Mouse (Mus musculus): ENCODE results near the gene Vamp5. TPM values are rescaled to one million over a fixed set of nuclear protein-coding genes. Genes with fewer than 3 reads are reported as not detected.
A peak's percentile ranks its signal among the peaks of the same experiment; 100 is the strongest.

The Vamp5 gene
- polyA plus RNA-seq, 1 experiment from 2014 or later = 15.8 TPM

DNA sequence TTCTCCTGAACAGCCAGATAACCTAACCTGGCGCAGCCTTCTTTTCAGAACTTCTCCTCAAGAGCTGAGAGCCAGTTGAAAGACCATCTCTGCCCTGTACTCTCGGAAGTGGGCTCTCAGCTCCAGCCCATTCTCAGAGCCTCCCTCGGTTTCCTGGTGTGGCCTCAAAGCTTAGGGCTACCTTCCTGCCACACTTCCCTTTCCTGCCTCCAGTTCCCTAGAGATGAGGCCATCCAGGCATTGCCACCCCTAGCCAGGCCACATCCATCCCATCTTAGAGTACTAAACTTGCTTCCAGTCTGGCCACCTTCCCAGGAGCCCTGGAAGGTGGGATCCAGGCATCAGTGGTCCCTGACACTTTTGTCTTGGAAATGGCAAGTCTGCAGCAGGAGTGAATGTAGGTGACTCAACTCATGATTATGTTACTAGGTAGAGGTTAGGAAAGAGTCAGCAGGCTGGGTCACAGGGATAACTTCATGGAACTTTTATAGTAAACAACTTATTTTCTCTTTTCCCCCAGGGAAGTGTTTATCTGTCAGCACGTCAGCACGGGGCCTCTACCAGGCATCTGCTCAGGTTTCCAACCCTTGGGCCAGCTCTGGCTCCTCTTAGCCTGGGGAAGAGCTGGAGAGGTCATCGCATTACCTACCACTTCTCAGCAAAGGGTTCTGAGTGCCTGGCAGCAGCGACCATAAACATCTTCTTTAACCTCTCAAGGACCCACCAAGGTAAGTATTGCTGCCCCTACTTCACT lies 714 bp downstream of the Vamp5 start:
- no peak for ATAC-seq (replicated peaks; ENCODE audit: insufficient number of reproducible peaks, low FRiP score, low TSS enrichment, low read depth)
- WGBS = 33% methylated on average over 7 of the region's 7 CpGs
- no peaks in the 10 kb centered on the region; the same call in 1 of the 2 replicates for H3K4me1 ChIP-seq (ENCODE audit: control insufficient read depth, insufficient read depth, low read length)
- DNase-seq (ENCODE audit: low spot score) = no peak
- peak overlapping the region; percentile 63 for H3K9ac ChIP-seq (replicated peaks; ENCODE audit: low read length)
- H3K27ac ChIP-seq (replicated peaks; ENCODE audit: low read depth, low read length) = peak overlapping the region; percentile 35; the same call in 1 of the 2 replicates
- no peaks in the 10 kb centered on the region for H3K36me3 ChIP-seq (replicated peaks; ENCODE audit: control insufficient read depth, insufficient read depth, low read depth, low read length)
- H3K9me3 ChIP-seq (replicated peaks; ENCODE audit: control insufficient read depth, low read length) = no peaks in the 10 kb centered on the region
- peaks cover 5% of the 10 kb centered on the region; the same call in 1 of the 2 replicates for H3K27me3 ChIP-seq (ENCODE audit: control insufficient read depth, insufficient read depth, low read length)
- peak overlapping the region; percentile 45 for H3K4me3 ChIP-seq (ENCODE audit: low read depth, low read length)
- H3K4me2 ChIP-seq (ENCODE audit: low read depth, low read length) = peak overlapping the region; percentile 84

DNA sequence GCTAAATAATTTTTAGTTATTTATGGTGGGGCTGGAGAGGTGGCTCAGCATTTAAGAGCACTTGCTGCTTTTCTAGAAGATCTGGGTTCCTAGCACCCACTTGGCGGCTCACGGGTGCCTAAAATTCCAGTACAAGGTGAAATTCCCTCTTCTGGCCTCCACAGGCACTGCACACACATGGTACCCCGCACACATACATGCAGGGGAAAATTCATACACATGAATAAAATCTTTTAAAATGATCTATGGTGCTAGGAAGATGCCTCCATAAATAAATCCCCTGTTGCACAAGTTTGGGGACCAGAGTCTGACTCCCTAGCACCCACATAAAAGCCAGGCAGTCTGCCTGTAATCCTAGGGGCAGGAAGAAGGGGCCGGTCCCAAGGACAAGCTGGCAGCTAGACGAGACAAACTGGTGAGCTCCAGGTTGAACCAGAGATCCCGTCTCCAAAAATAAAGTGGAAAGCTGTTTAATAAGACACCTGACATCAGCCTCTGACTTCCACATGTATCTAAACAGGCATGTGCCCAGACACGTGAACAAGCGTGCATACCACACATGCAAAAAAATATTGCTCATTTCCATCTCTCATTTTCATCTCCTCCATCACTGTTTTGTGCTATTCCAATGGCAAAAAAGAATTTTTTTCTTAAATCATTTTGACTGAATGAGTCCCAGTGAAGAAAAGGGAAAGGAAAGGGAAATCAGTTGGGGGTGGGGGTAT lies 1.6 kb downstream of the Vamp5 start:
- ATAC-seq (replicated peaks; ENCODE audit: insufficient number of reproducible peaks, low FRiP score, low TSS enrichment, low read depth) = no peak
- no peak overlapping the region for H3K27ac ChIP-seq (replicated peaks; ENCODE audit: low read depth, low read length)
- H3K36me3 ChIP-seq (replicated peaks; ENCODE audit: control insufficient read depth, insufficient read depth, low read depth, low read length) = no peaks in the 10 kb centered on the region
- H3K9ac ChIP-seq (replicated peaks; ENCODE audit: low read length) = no peak overlapping the region
- H3K9me3 ChIP-seq (replicated peaks; ENCODE audit: control insufficient read depth, low read length) = no peaks in the 10 kb centered on the region
- DNase-seq (ENCODE audit: low spot score) = no peak
- no peaks in the 10 kb centered on the region; the same call in 1 of the 2 replicates for H3K4me1 ChIP-seq (ENCODE audit: control insufficient read depth, insufficient read depth, low read length)
- H3K4me2 ChIP-seq (ENCODE audit: low read depth, low read length) = no peak overlapping the region
- H3K4me3 ChIP-seq (ENCODE audit: low read depth, low read length) = no peak overlapping the region
- 84% methylated on average over 8 of the region's 8 CpGs for WGBS
- H3K27me3 ChIP-seq (ENCODE audit: control insufficient read depth, insufficient read depth, low read length) = peaks cover 5% of the 10 kb centered on the region; the same call in 1 of the 2 replicates

DNA sequence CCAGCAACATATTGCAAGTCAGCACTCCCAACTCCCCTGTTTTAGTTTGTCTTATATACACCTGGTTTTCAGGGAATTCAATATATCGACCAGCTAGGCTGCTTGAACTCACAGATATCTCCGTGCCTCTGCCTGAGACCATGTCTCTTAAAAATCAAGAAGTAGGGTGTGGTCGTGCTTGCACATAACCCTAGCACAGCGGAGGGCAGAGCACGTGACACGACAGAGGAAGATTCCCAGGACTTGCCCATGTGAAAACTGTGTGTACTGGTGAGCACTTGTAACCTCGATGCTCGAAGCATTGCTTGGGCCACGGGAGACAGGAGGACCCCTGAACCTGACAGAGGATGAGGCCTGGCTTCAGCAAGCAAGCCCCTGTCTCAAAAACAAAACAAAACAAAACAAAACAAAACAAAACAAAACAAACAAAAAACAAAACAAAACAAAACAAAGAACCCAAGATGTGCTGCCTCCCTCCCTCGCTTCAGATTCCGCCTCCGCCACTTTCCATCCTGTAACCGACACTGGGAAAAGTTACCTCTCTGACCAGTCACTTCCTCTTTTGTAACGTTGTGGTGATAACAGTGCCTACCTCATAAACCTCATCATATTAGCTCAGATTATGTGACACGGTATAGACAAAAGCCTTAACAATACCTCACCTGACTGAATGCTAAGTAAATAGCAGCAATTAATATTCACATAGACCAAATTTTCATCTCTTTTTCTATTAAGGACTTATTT lies 5.3 kb downstream of the Vamp5 start:
- Histone ChIP-seq H3K9ac (replicated peaks; ENCODE audit: low read length) (no peak overlapping the region), H3K36me3 (replicated peaks; ENCODE audit: control insufficient read depth, insufficient read depth, low read depth, low read length) (no peaks in the 10 kb centered on the region), H3K9me3 (replicated peaks; ENCODE audit: control insufficient read depth, low read length) (no peaks in the 10 kb centered on the region), H3K4me2 (ENCODE audit: low read depth, low read length) (no peak overlapping the region), H3K27me3 (ENCODE audit: control insufficient read depth, insufficient read depth, low read length) (peaks cover 2% of the 10 kb centered on the region; the same call in 1 of the 2 replicates), H3K4me1 (ENCODE audit: control insufficient read depth, insufficient read depth, low read length) (no peaks in the 10 kb centered on the region), H3K27ac (replicated peaks; ENCODE audit: low read depth, low read length) (no peak overlapping the region), H3K4me3 (ENCODE audit: low read depth, low read length) (no peak overlapping the region)
- WGBS = 78% methylated on average over 15 of the region's 15 CpGs
- no peak for ATAC-seq (replicated peaks; ENCODE audit: insufficient number of reproducible peaks, low FRiP score, low TSS enrichment, low read depth)
- no peak for DNase-seq (ENCODE audit: low spot score)

DNA sequence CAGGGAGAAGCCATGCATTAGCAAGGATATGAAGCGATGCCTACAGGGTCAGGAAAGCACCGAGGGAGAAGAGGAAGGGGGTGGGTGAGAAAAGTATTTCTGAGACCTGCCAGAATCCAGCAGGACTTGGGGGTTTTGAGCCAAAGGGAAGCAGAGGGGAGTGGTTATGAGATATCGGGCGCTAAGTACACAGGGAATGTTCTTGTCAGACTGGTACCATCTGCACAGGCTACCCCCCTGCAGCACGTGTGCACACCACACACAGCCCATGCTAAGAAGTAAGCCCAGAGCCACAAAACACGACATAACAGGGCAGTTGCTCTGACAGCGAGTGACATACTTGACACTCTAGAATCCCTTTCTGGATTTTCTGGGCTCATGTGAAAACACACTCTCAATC lies 6.1 kb downstream of the Vamp5 start:
- WGBS = 71% methylated on average over 7 of the region's 7 CpGs
- no peak for DNase-seq (ENCODE audit: low spot score)

DNA sequence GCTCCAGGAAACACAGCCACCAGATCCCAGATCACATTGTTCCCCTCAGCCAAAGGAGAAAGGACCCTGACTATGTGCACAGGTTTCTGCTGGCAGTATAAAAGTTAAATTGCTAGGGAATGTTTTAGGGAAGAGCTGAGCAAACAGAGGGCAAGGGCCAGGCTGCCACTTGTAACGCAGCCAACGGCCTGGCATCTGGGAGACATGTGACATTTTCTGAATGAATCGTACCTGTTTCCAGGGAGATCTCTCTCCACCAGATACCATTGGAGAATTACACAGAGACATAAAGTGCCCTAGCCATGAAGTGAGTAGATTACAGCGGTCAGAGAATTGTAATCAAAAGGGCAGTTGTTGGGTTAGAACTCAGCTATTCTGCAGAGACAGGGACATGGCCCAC lies 7.1 kb downstream of the Vamp5 start:
- WGBS = 86% methylated on average over 4 of the region's 4 CpGs
- H3K9ac ChIP-seq (replicated peaks; ENCODE audit: low read length) = no peak overlapping the region
- no peak overlapping the region for H3K4me3 ChIP-seq (ENCODE audit: low read depth, low read length)
- no peak overlapping the region for H3K27ac ChIP-seq (replicated peaks; ENCODE audit: low read depth, low read length)
- no peaks in the 10 kb centered on the region for H3K36me3 ChIP-seq (replicated peaks; ENCODE audit: control insufficient read depth, insufficient read depth, low read depth, low read length)
- H3K4me2 ChIP-seq (ENCODE audit: low read depth, low read length) = no peak overlapping the region
- no peaks in the 10 kb centered on the region for H3K27me3 ChIP-seq (ENCODE audit: control insufficient read depth, insufficient read depth, low read length)
- DNase-seq (ENCODE audit: low spot score) (no peak), ATAC-seq (replicated peaks; ENCODE audit: insufficient number of reproducible peaks, low FRiP score, low TSS enrichment, low read depth) (no peak)
- no peaks in the 10 kb centered on the region for H3K4me1 ChIP-seq (ENCODE audit: control insufficient read depth, insufficient read depth, low read length)
- no peaks in the 10 kb centered on the region for H3K9me3 ChIP-seq (replicated peaks; ENCODE audit: control insufficient read depth, low read length)

More for the DNA sequence above, 6.1 kb downstream of the Vamp5 start:
- Histone ChIP-seq H3K9me3 (replicated peaks; ENCODE audit: control insufficient read depth, low read length) (no peaks in the 10 kb centered on the region), H3K4me3 (ENCODE audit: low read depth, low read length) (no peak overlapping the region), H3K27ac (replicated peaks; ENCODE audit: low read depth, low read length) (no peak overlapping the region), H3K4me2 (ENCODE audit: low read depth, low read length) (no peak overlapping the region), H3K36me3 (replicated peaks; ENCODE audit: control insufficient read depth, insufficient read depth, low read depth, low read length) (no peaks in the 10 kb centered on the region), H3K9ac (replicated peaks; ENCODE audit: low read length) (no peak overlapping the region), H3K4me1 (ENCODE audit: control insufficient read depth, insufficient read depth, low read length) (no peaks in the 10 kb centered on the region), H3K27me3 (ENCODE audit: control insufficient read depth, insufficient read depth, low read length) (no peaks in the 10 kb centered on the region; the same call in 1 of the 2 replicates)
- ATAC-seq (replicated peaks; ENCODE audit: insufficient number of reproducible peaks, low FRiP score, low TSS enrichment, low read depth) = no peak

DNA sequence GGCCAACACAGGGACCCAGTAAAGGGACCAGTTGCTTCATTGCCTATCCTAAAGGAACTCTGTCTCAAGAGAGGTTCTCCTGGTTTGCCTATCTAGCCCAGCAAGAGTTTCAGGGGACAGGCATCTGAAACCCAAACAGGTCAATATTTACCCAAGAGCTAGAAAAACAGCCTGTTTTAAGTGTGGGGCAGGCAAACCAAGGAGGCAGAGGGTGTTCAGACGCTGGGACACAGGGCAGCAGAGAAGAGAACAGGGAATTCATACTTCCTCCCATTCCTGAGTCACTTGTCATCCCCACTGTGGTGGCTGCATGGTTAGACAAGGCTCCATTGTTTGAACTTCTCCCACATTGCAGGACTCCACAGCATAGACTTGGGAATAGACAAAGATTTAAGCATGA lies 8.7 kb downstream of the Vamp5 start:
- Histone ChIP-seq H3K4me2 (ENCODE audit: low read depth, low read length) (no peak overlapping the region), H3K27ac (replicated peaks; ENCODE audit: low read depth, low read length) (no peak overlapping the region), H3K9ac (replicated peaks; ENCODE audit: low read length) (no peak overlapping the region), H3K36me3 (replicated peaks; ENCODE audit: control insufficient read depth, insufficient read depth, low read depth, low read length) (no peaks in the 10 kb centered on the region), H3K27me3 (ENCODE audit: control insufficient read depth, insufficient read depth, low read length) (no peaks in the 10 kb centered on the region), H3K9me3 (replicated peaks; ENCODE audit: control insufficient read depth, low read length) (no peaks in the 10 kb centered on the region), H3K4me3 (ENCODE audit: low read depth, low read length) (no peak overlapping the region), H3K4me1 (ENCODE audit: control insufficient read depth, insufficient read depth, low read length) (no peaks in the 10 kb centered on the region)
- WGBS = 20% methylated on average over 1 of the region's 1 CpGs
- DNase-seq (ENCODE audit: low spot score) (no peak), ATAC-seq (replicated peaks; ENCODE audit: insufficient number of reproducible peaks, low FRiP score, low TSS enrichment, low read depth) (no peak)

DNA sequence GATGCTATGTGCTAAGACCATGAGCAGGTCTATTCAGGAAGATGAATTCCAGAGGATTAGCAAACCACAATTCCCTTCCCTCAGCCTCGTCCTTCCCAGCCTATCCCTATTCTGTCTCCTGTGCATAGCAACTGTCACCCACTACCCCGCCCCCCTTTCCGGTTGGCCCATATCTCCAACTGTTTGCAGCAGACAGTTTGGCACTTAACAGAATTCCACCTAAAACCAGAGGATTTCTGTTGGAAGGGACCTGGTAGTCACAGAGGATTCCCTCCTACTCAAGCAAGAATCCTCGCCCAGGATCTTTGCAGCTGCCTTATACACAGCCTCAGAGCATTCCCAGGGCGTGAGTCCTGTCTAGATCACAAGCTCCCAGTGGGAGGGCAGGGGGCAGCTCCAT lies 9.1 kb downstream of the Vamp5 start:
- H3K27ac ChIP-seq (replicated peaks; ENCODE audit: low read depth, low read length) = no peak overlapping the region
- H3K4me1 ChIP-seq (ENCODE audit: control insufficient read depth, insufficient read depth, low read length) = no peaks in the 10 kb centered on the region
- 47% methylated on average over 5 of the region's 5 CpGs for WGBS
- H3K4me2 ChIP-seq (ENCODE audit: low read depth, low read length) = no peak overlapping the region
- no peaks in the 10 kb centered on the region for H3K9me3 ChIP-seq (replicated peaks; ENCODE audit: control insufficient read depth, low read length)
- H3K27me3 ChIP-seq (ENCODE audit: control insufficient read depth, insufficient read depth, low read length) = no peaks in the 10 kb centered on the region
- DNase-seq (ENCODE audit: low spot score) = no peak
- no peak overlapping the region for H3K4me3 ChIP-seq (ENCODE audit: low read depth, low read length)
- H3K9ac ChIP-seq (replicated peaks; ENCODE audit: low read length) = no peak overlapping the region
- ATAC-seq (replicated peaks; ENCODE audit: insufficient number of reproducible peaks, low FRiP score, low TSS enrichment, low read depth) = no peak
- no peaks in the 10 kb centered on the region for H3K36me3 ChIP-seq (replicated peaks; ENCODE audit: control insufficient read depth, insufficient read depth, low read depth, low read length)

Measured in embryonic facial prominence, embryonic 11.5 days (tissue).